Mouse (Mus musculus) duodenum, adult 2 months (tissue): ENCODE data around the gene Olfr645. TPM values are rescaled to one million over a fixed set of nuclear protein-coding genes. Genes with fewer than 3 reads are reported as not detected.

Experiments
- polyA plus RNA-seq: library from polyadenylated mRNA; depleted of rRNA; stranded (reverse); fragments of >200 nt; gene quantifications from 2 replicates; pipeline ENCODE4 v1.2.3, GENCODE M21; 2012; ENCODE audit warnings: low replicate concordance; rRNA removed

Gene Olfr645
- not detected in 2 replicates for polyA plus RNA-seq

DNA sequence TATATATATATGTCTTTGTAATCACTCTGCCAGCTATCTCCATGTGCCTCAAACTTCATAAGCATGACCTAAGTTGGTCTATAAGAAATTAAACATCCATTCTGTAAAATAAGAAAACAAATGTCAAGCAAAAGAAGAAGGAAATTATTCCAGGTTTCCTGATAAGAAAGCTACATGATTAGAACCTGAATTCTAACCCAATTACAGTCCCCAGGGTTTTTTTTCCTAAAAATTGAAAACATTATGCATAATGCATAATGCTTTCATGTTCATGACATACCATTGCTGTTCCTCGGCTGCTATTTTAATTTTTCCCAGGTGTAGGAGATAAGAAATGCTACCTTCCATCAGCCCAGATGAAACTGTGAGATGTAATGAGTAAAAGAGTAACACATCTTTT is at the start of gene Olfr645:
Gene Olfr645 (minus strand): TSS at position 101 of the 400 bp plus-strand sequence.

DNA sequence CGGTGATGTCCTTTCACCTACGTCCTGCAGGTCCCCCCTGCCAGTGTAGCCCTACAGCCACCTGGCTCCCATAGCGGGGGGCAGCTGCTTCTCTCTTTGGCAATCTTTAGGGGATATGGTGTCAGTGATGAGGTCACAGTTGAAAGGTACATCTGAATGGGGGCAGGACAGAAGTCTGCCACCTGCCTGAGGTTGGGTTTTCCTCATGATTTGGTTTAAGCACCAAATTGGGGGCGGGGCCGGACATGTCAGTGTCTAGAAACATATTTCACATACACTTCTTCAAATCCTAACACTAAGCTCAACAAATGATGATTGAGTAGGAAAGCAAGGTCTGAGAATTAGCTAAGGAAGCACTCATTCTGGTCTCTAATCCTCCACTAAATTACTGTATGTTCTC is 44.5 kb upstream of the Olfr645 start, which contains the start of gene Ubqln5:
Gene Ubqln5 (minus strand): TSS at position 101 of the 400 bp plus-strand sequence.

DNA sequence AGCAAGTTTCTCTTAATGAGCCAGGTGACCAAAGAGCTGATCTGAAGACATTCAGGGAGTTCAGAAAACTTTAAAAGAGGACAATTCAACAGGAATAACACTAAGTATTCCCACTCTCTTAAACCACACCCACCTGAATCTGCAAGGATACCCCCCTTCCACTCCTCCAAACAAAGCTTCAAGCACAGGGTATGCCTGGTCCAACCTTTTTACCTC is 19.4 kb upstream of the Olfr645 start, which contains the start of gene Olfr646:
Gene Olfr646 (plus strand): TSS at position 117 of the 216 bp plus-strand sequence.

DNA sequence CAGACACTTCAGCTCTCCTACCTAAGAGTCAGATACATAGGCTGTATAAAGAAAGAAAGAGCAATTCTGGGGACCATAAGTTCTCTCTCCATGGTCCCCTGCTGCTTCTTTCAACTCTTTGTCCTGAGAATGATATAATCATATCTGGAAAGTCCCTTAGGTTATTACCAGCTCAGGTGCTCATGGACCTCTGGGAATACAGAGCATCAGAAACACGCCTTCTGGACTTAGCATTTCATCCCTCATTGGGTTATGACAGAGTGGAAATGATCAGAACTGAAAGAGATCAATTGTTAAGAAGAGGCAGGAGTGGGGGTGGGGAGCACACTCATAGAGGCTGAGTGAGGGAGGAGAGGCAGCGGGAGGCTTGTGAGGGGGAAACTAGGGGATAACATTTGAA is 13.5 kb downstream of the Olfr645 start, which contains the start of gene Olfr644:
Gene Olfr644 (minus strand): TSS at position 101 of the 400 bp plus-strand sequence.

DNA sequence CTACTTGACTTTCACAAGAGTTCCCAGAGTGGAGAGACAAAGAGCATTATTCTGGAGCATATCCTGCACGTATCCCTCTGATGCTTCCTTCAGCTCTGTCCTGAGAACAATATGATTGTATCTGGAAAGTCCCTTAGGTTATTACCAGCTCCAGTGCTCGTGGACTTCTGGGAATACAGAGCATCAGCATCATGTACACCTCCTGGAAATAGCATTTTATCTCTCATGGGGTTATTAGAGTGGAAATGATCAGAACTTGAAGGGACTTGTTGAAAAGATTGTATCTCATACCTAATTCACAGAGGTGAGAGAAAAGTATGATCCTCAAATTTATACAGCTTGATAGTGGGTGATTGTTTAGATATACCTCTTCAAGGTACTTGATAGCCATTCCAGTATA is 23.9 kb downstream of the Olfr645 start, which contains the start of gene 4930516K23Rik:
Gene 4930516K23Rik (minus strand): TSS at position 101 of the 400 bp plus-strand sequence.

DNA sequence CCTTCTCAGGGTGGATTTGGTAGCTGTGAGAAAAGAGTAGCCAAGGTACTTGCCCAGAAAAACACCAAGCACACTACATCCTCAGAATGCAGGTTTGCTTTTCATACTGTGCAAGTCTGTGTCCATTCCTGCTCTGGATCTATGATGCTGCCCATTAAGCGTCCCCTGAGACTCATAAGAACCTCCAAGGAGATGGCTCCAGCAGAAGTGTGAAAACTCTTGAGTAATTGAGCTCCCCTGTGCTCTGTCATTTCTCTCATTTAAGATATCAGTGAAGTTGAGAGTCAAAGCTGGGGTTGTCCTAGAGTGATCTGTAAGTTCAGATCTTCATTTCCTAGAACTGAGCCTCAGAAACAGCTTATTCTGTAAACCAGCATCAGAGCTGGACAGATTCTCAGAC is 32.7 kb downstream of the Olfr645 start, which contains the start of gene Olfr642:
Gene Olfr642 (minus strand): TSS at position 101 of the 400 bp plus-strand sequence.

DNA sequence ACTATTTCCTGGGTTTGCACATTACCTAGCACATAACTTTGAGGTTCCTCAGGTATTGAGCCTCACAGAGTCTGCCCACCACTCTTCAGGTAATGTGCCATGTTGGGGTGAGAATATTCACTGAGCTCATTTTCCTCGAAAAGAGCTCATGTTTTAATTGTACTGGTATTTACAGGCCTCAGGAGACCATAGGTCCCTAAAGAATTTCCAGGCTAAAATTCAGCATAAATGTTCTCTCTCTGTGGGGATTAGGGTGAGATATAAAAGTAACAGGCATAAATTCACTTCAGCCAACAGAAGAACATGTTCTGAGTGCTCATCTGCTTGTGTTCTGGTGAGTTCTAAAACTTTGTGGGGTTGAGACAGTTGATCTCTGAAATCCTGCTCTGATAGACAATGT is 50.1 kb downstream of the Olfr645 start, which contains the start of gene Olfr641:
Gene Olfr641 (plus strand): TSS at position 301 of the 400 bp plus-strand sequence.

Other genes with a start within 250 kb of the Olfr645 start
- not detected in 2 replicates for gene Hbb-bh2, start 244.9 kb downstream of the Olfr645 start, polyA plus RNA-seq
- not detected in 2 replicates for gene Hbb-bh1, start 242.3 kb downstream of the Olfr645 start, polyA plus RNA-seq
- gene Hbb-y, start 232.2 kb downstream of the Olfr645 start, polyA plus RNA-seq, result not detected in 2 replicates
- not detected in 2 replicates for gene Olfr66, start 199.2 kb downstream of the Olfr645 start, polyA plus RNA-seq
- not detected in 2 replicates for gene Olfr64, start 191.0 kb downstream of the Olfr645 start, polyA plus RNA-seq
- not detected in 2 replicates for gene Olfr65, start 182.0 kb downstream of the Olfr645 start, polyA plus RNA-seq
- gene Olfr631, start 156.6 kb downstream of the Olfr645 start, polyA plus RNA-seq, result not detected in 2 replicates
- 0.20 TPM in 1 of 2 replicates, not detected in the other for gene Olfr632, start 151.1 kb downstream of the Olfr645 start, polyA plus RNA-seq
- not detected in 2 replicates for gene Olfr633, start 141.0 kb downstream of the Olfr645 start, polyA plus RNA-seq
- not detected in 2 replicates for gene Olfr635, start 114.3 kb downstream of the Olfr645 start, polyA plus RNA-seq
- gene Olfr638, start 86.7 kb downstream of the Olfr645 start, polyA plus RNA-seq, result not detected in 2 replicates
- not detected in 2 replicates for gene Olfr639, start 68.2 kb downstream of the Olfr645 start, polyA plus RNA-seq
- not detected in 2 replicates for gene Olfr640, start 59.9 kb downstream of the Olfr645 start, polyA plus RNA-seq
- gene Olfr641, start 50.0 kb downstream of the Olfr645 start, polyA plus RNA-seq, result not detected in 2 replicates
- gene Olfr642, start 32.8 kb downstream of the Olfr645 start, polyA plus RNA-seq, result not detected in 2 replicates
- gene 4930516K23Rik, start 24.0 kb downstream of the Olfr645 start, polyA plus RNA-seq, result not detected in 2 replicates
- gene Olfr644, start 13.6 kb downstream of the Olfr645 start, polyA plus RNA-seq, result not detected in 2 replicates
- gene Olfr646, start 19.4 kb upstream of the Olfr645 start, polyA plus RNA-seq, result not detected in 2 replicates
- not detected in 2 replicates for gene Ubqln5, start 44.4 kb upstream of the Olfr645 start, polyA plus RNA-seq
- not detected in 2 replicates for gene Olfr643, start 51.9 kb upstream of the Olfr645 start, polyA plus RNA-seq
- not detected in 2 replicates for gene Ubqln3, start 57.8 kb upstream of the Olfr645 start, polyA plus RNA-seq
- gene Ubqlnl, start 65.1 kb upstream of the Olfr645 start, polyA plus RNA-seq, result not detected in 2 replicates
- not detected in 2 replicates for gene Olfm5, start 79.4 kb upstream of the Olfr645 start, polyA plus RNA-seq
- not detected in 2 replicates for gene Olfr648, start 97.9 kb upstream of the Olfr645 start, polyA plus RNA-seq
- gene Olfr649, start 110.5 kb upstream of the Olfr645 start, polyA plus RNA-seq, result not detected in 2 replicates
- gene Trim6, start 133.3 kb upstream of the Olfr645 start, polyA plus RNA-seq, result 0.24 and 0.58 TPM in 2 replicates
- 2.1 and 2.6 TPM in 2 replicates for gene Trim34a, start 159.0 kb upstream of the Olfr645 start, polyA plus RNA-seq
- 0.09 and 0.19 TPM in 2 replicates for gene Trim5, start 202.6 kb upstream of the Olfr645 start, polyA plus RNA-seq
- 1.3 and 1.9 TPM in 2 replicates for gene Trim12a, start 230.0 kb upstream of the Olfr645 start, polyA plus RNA-seq
- 0.05 and 1.1 TPM in 2 replicates for gene Trim34b, start 244.0 kb upstream of the Olfr645 start, polyA plus RNA-seq